Comparison of ENCODE assay signal across 14 mouse cellular contexts in genomic region chr1:185256753-185257152, GRCm38 (mm10). TPM values are rescaled to one million over a fixed set of nuclear protein-coding genes. Genes with fewer than 3 reads are reported as not detected.
DNase-seq lines count a peak whose midpoint lies in the region; ATAC-seq lines count a peak whose summit lies in the region.
"Had no signal": no experiment of that assay in that cellular context is flagged by ENCODE, and none has a peak within 500 bp of the region (broad histone marks: within the 10 kb centered on the region; RNA-seq: fewer than 3 reads in every experiment).

No protein-coding gene starts in this region.

- no peaks in the 10 kb centered on the region for H3K4me1 ChIP-seq in kidney, embryonic 14.5 days (ENCODE audit: control insufficient read depth, insufficient read depth, low read length)
- peaks cover 9% of the 10 kb centered on the region for H3K4me1 ChIP-seq in embryonic facial prominence, embryonic 10.5 days
- H3K4me1 ChIP-seq: embryonic facial prominence, embryonic 15.5 days had no signal

- WGBS in kidney, embryonic 14.5 days, result 49% methylated on average over 3 of the region's 3 CpGs
- 45% methylated on average over 3 of the region's 3 CpGs for WGBS in embryonic facial prominence, embryonic 10.5 days

- H3K36me3 ChIP-seq in kidney, embryonic 14.5 days (ENCODE audit: control insufficient read depth, insufficient read depth, low read length), result peaks cover 54% of the 10 kb centered on the region
- H3K36me3 ChIP-seq in embryonic facial prominence, embryonic 10.5 days (replicated peaks), result peaks cover 62% of the 10 kb centered on the region

- H3K9me3 ChIP-seq in kidney, embryonic 14.5 days (ENCODE audit: control insufficient read depth, low read length), result no peaks in the 10 kb centered on the region
- H3K9me3 ChIP-seq in embryonic facial prominence, embryonic 10.5 days, result no peaks in the 10 kb centered on the region
- H3K9me3 ChIP-seq: embryonic facial prominence, embryonic 15.5 days had no signal

- no peaks in the 10 kb centered on the region for H3K27me3 ChIP-seq in kidney, embryonic 14.5 days (ENCODE audit: control insufficient read depth, insufficient read depth, low read length)
- no peaks in the 10 kb centered on the region for H3K27me3 ChIP-seq in embryonic facial prominence, embryonic 10.5 days (replicated peaks; ENCODE audit: low read depth, poor library complexity, severe bottlenecking)
- H3K27me3 ChIP-seq: embryonic facial prominence, embryonic 15.5 days had no signal

- H3K4me2 ChIP-seq in kidney, embryonic 14.5 days (replicated peaks; ENCODE audit: low read depth, low read length), result no peak overlapping the region
- H3K4me2 ChIP-seq: embryonic facial prominence, embryonic 15.5 days had no signal

- H3K4me3 ChIP-seq in kidney, embryonic 14.5 days (ENCODE audit: low read length), result no peak overlapping the region
- H3K4me3 ChIP-seq in embryonic facial prominence, embryonic 10.5 days, result no peak overlapping the region
- H3K4me3 ChIP-seq: embryonic facial prominence, embryonic 15.5 days had no signal

- no peak overlapping the region for H3K27ac ChIP-seq in kidney, embryonic 14.5 days (ENCODE audit: low read depth, low read length)
- no peak overlapping the region for H3K27ac ChIP-seq in embryonic facial prominence, embryonic 10.5 days (replicated peaks)
- H3K27ac ChIP-seq: embryonic facial prominence, embryonic 15.5 days; macrophage had no signal

- DNase-seq in kidney, adult 18-20 months, result peak; percentile 35
- DNase-seq in embryonic facial prominence, embryonic 10.5 days (ENCODE audit: low spot score), result peak; percentile 51
- peak; percentile 45 to 53 for DNase-seq in kidney, postnatal 4 days
- peak; percentile 52 for DNase-seq in lung, postnatal 36 days
- DNase-seq in cerebellum, adult 18-20 months, result no peak
- DNase-seq in cerebellum, postnatal 14 days, result no peak
- DNase-seq: gastrocnemius, postnatal 25 days; heart, postnatal 14 days; layer of hippocampus, adult 9-11 months; right cerebral cortex, postnatal 25 days; thymus, adult 18-20 months had no signal

- ATAC-seq in kidney, embryonic 14.5 days (ENCODE audit: low FRiP score, low TSS enrichment), result no peak

- no peak overlapping the region for H3K9ac ChIP-seq in kidney, embryonic 14.5 days (ENCODE audit: low read depth, low read length)
- H3K9ac ChIP-seq: embryonic facial prominence, embryonic 15.5 days had no signal

RNA-seq across cellular contexts. Expression of gene Rab3gap2, which starts 52.8 kb away (rescaled TPM):
- polyA plus RNA-seq in kidney, embryonic 14.5 days (2014; fragmentation: Nextera tagmentation; extraction: Ambion mirVana), result 13.0 and 21.9 TPM in 2 replicates
- polyA plus RNA-seq in embryonic facial prominence, embryonic 10.5 days (2016; fragmentation: Nextera tagmentation; extraction: Ambion mirVana), result 20.6 and 21.3 TPM in 2 replicates

Comparison
In these comparisons a context has a peak if more than half of its experiments do, and no peak if none do; other contexts are left out.
1. DNase-seq: peak in kidney, adult 18-20 months (single experiment), embryonic facial prominence, embryonic 10.5 days (single experiment), kidney, postnatal 4 days (2 of 2) and lung, postnatal 36 days (single experiment); none in cerebellum, adult 18-20 months (0 of 2) and cerebellum, postnatal 14 days (0 of 2).